Mouse (Mus musculus) liver, embryonic 14.5 days (tissue): ENCODE data around the gene Ror2. TPM values are rescaled to one million over a fixed set of nuclear protein-coding genes. Genes with fewer than 3 reads are reported as not detected.
A peak's percentile ranks its signal among the peaks of the same experiment; 100 is the strongest.

ENCODE experiments used
- ATAC-seq: fragments of 200-750 bp; cut with Nextera tagmentation; 2 replicates; pipeline ENCODE4 v1.8.0; 2017; ENCODE audit warnings: moderate number of reproducible peaks, mild to moderate bottlenecking, moderate library complexity; ENCODE audit not compliant: insufficient read depth
- DNase-seq, 3 experiments: peaks; one replicate each; pipeline ENCODE4 v3.0.0-alpha.2; 2012 to 2013; ENCODE audit warnings: low read depth in 3 of 3, low spot score in 3 of 3
- H3K27ac ChIP-seq: fragments of 300-500 bp; sonication (generic); 2 replicates; pipeline ENCODE4 v1.5.1; 2014; ENCODE audit warnings: moderate library complexity, mild to moderate bottlenecking, control low read depth, inconsistent platforms
- H3K27me3 ChIP-seq: fragments of 300-500 bp; sonication (generic); 2 replicates; pipeline ENCODE4 v1.6.1; 2014; ENCODE audit warnings: mild to moderate bottlenecking, low read length, moderate library complexity; ENCODE audit not compliant: control insufficient read depth, insufficient read depth
- H3K36me3 ChIP-seq: fragments of 300-500 bp; sonication (generic); replicated peaks from 2 replicates; pipeline ENCODE4 v1.6.1; 2014; ENCODE audit warnings: low read depth; ENCODE audit not compliant: control insufficient read depth, insufficient read depth
- H3K4me1 ChIP-seq, 2 experiments: fragments of 200-500 bp in 1 of 2; fragments of 300-500 bp in 1 of 2; sonication (generic) in 1 of 2; replicated peaks; 2 replicates each; pipeline ENCODE4 v1.6.1; 2012 to 2014; ENCODE audit warnings: antibody characterized with exemption in 1 of 2, inconsistent platforms in 1 of 2, low read length in 1 of 2; ENCODE audit not compliant: control insufficient read depth in 2 of 2, insufficient read depth in 2 of 2
- H3K4me2 ChIP-seq: fragments of 300-500 bp; sonication (generic); 2 replicates; pipeline ENCODE4 v1.6.1; 2014; ENCODE audit warnings: low read depth, mild to moderate bottlenecking, control low read depth, moderate library complexity
- H3K4me3 ChIP-seq, 2 experiments: fragments of 200-500 bp in 1 of 2; fragments of 300-500 bp in 1 of 2; sonication (generic) in 1 of 2; 2 replicates each; pipeline ENCODE4 v1.5.1; 2012 to 2014; ENCODE audit warnings: low read depth in 2 of 2, low read length in 2 of 2, mild to moderate bottlenecking in 2 of 2, control low read depth in 1 of 2, inconsistent platforms in 1 of 2, moderate library complexity in 1 of 2; ENCODE audit not compliant: insufficient read depth in 1 of 2
- H3K9ac ChIP-seq: fragments of 300-500 bp; sonication (generic); replicated peaks from 2 replicates; pipeline ENCODE4 v1.6.1; 2014; ENCODE audit warnings: mild to moderate bottlenecking, control low read depth, moderate library complexity
- H3K9me3 ChIP-seq: fragments of 300-500 bp; sonication (generic); 2 replicates; pipeline ENCODE4 v1.6.1; 2016; ENCODE audit warnings: low read length, mixed read lengths; ENCODE audit not compliant: control insufficient read depth
- CTCF ChIP-seq: IDR thresholded peaks from 2 replicates; pipeline ENCODE4 v1.5.1; 2016; ENCODE audit warnings: antibody characterized with exemption, low read depth, control low read depth
- EP300 ChIP-seq: IDR thresholded peaks from 2 replicates; pipeline ENCODE4 v1.6.1; 2016; ENCODE audit warnings: antibody characterized with exemption, low read depth
- WGBS: fragments of 180-500 bp; shearing (Covaris S2); extraction: QIAGEN DNeasy Blood & Tissue Kit; methylation state at CpG from one replicate; pipeline ENCODE4 v1.1.7; 2014; ENCODE audit not compliant: insufficient replicate concordance; 5-methylcytosine and 5-hydroxymethylcytosine counted together
- polyA plus RNA-seq, 2 experiments: library from polyadenylated mRNA; depleted of rRNA in 1 of 2; stranded (reverse) in 1 of 2; unstranded in 1 of 2; fragments of >200 nt; fragmentation: Nextera tagmentation in 1 of 2; extraction: Ambion mirVana in 1 of 2; gene quantifications; 2 replicates each; pipeline versions ENCODE4 v1.2.1 to v1.2.3; 2012 to 2014

Ror2 gene
- polyA plus RNA-seq, 2 experiments, result 0.03 to 0.19 TPM

- ATAC-seq (no peak), DNase-seq (no peak)
Observed at GRCm38 (mm10) chr13:53292244-53292643, 6.3 kb upstream of the Ror2 start.

GRCm38 (mm10) chr13:53285261-53285755, 616 bp downstream of the Ror2 start:
- H3K9ac ChIP-seq, result no peak overlapping the region
- WGBS, result 1% methylated on average over 35 of the region's 35 CpGs
- peak overlapping the region; percentile 28; the same call in 1 of the 2 replicates for H3K4me2 ChIP-seq

More at GRCm38 (mm10) chr13:53292244-53292643, 6.3 kb upstream of the Ror2 start:
- WGBS, result 26% methylated on average over 3 of the region's 3 CpGs
- no peak overlapping the region for H3K4me3 ChIP-seq
- H3K9ac ChIP-seq, result no peak overlapping the region
- no peaks in the 10 kb centered on the region for H3K9me3 ChIP-seq
- no peak overlapping the region for H3K4me2 ChIP-seq
- no peak overlapping the region for H3K27ac ChIP-seq
- TF ChIP-seq CTCF, result no peak
- TF ChIP-seq EP300, result no peak
- no peaks in the 10 kb centered on the region for H3K4me1 ChIP-seq
- H3K27me3 ChIP-seq, result no peaks in the 10 kb centered on the region
- no peaks in the 10 kb centered on the region for H3K36me3 ChIP-seq

GRCm38 (mm10) chr13:53284740-53285191, 1.2 kb downstream of the Ror2 start:
- Histone ChIP-seq H3K4me2 (peak overlapping the region; percentile 28; the same call in 1 of the 2 replicates), H3K4me1 (no peaks in the 10 kb centered on the region), H3K4me3 (no peak overlapping the region; a peak in 1 of 4 replicates), H3K9me3 (no peaks in the 10 kb centered on the region), H3K9ac (no peak overlapping the region), H3K27ac (no peak overlapping the region), H3K27me3 (peaks cover 30% of the 10 kb centered on the region), H3K36me3 (no peaks in the 10 kb centered on the region)
- WGBS, result 8% methylated on average over 17 of the region's 17 CpGs
- DNase-seq, result no peak
- no peak for TF ChIP-seq EP300
- no peak for TF ChIP-seq CTCF
- ATAC-seq, result no peak

More at GRCm38 (mm10) chr13:53285261-53285755, 616 bp downstream of the Ror2 start:
- no peak for ATAC-seq
- Histone ChIP-seq H3K4me3 (peak overlapping the region; percentile 6 to 42; a peak in 3 of 4 replicates), H3K27ac (no peak overlapping the region), H3K27me3 (peaks cover 30% of the 10 kb centered on the region), H3K9me3 (no peaks in the 10 kb centered on the region), H3K4me1 (no peaks in the 10 kb centered on the region), H3K36me3 (no peaks in the 10 kb centered on the region)
- no peak for TF ChIP-seq EP300
- TF ChIP-seq CTCF, result no peak
- no peak for DNase-seq

GRCm38 (mm10) chr13:53281604-53282396, 4.1 kb downstream of the Ror2 start:
- Histone ChIP-seq H3K36me3 (no peaks in the 10 kb centered on the region), H3K9ac (no peak overlapping the region), H3K9me3 (no peaks in the 10 kb centered on the region), H3K27ac (no peak overlapping the region), H3K4me2 (no peak overlapping the region), H3K4me3 (no peak overlapping the region), H3K4me1 (no peaks in the 10 kb centered on the region), H3K27me3 (peaks cover 27% of the 10 kb centered on the region)
- no peak for DNase-seq
- WGBS, result 47% methylated on average over 11 of the region's 11 CpGs
- no peak for TF ChIP-seq CTCF
- TF ChIP-seq EP300, result no peak
- no peak for ATAC-seq

GRCm38 (mm10) chr13:53278908-53279307, 7.0 kb downstream of the Ror2 start:
- no peak overlapping the region for H3K27ac ChIP-seq
- TF ChIP-seq CTCF, result no peak
- TF ChIP-seq EP300, result no peak
- no peak for DNase-seq
- WGBS, result 62% methylated on average over 10 of the region's 10 CpGs
- no peaks in the 10 kb centered on the region; the same call in none of the 2 replicates for H3K27me3 ChIP-seq
- no peak overlapping the region for H3K4me2 ChIP-seq
- H3K9me3 ChIP-seq, result no peaks in the 10 kb centered on the region
- ATAC-seq, result no peak
- H3K4me3 ChIP-seq, result no peak overlapping the region
- H3K4me1 ChIP-seq, result no peaks in the 10 kb centered on the region
- H3K36me3 ChIP-seq, result no peaks in the 10 kb centered on the region
- no peak overlapping the region for H3K9ac ChIP-seq
